Mouse (Mus musculus) heart, embryonic 13.5 days (tissue): ENCODE measurements around the gene Etnppl. TPM values are rescaled to one million over a fixed set of nuclear protein-coding genes. Genes with fewer than 3 reads are reported as not detected.

Experiments
- ATAC-seq: fragments of 200-750 bp; cut with Nextera tagmentation; 2 replicates; pipeline ENCODE4 v1.8.0; 2017; ENCODE audit warnings: moderate TSS enrichment; ENCODE audit not compliant: insufficient number of reproducible peaks, low FRiP score, low TSS enrichment; ENCODE audit errors: extremely low read depth
- H3K27ac ChIP-seq: fragments of 300-500 bp; sonication (generic); replicated peaks from 2 replicates; pipeline ENCODE4 v1.5.1; 2015; ENCODE audit warnings: moderate library complexity, mild to moderate bottlenecking, inconsistent platforms
- H3K27me3 ChIP-seq: fragments of 300-500 bp; sonication (generic); replicated peaks from 2 replicates; pipeline ENCODE4 v1.6.1; 2015; ENCODE audit warnings: mild to moderate bottlenecking, inconsistent platforms
- H3K36me3 ChIP-seq: fragments of 300-500 bp; sonication (generic); 2 replicates; pipeline ENCODE4 v1.6.1; 2015; ENCODE audit warnings: mild to moderate bottlenecking, inconsistent platforms
- H3K4me1 ChIP-seq: fragments of 300-500 bp; sonication (generic); 2 replicates; pipeline ENCODE4 v1.6.1; 2015; ENCODE audit warnings: inconsistent platforms
- H3K4me2 ChIP-seq: fragments of 300-500 bp; sonication (generic); 2 replicates; pipeline ENCODE4 v1.6.1; 2015; ENCODE audit warnings: inconsistent platforms, mild to moderate bottlenecking, moderate library complexity
- H3K4me3 ChIP-seq: fragments of 300-500 bp; sonication (generic); 2 replicates; pipeline ENCODE4 v1.5.1; 2015; ENCODE audit warnings: moderate library complexity, mild to moderate bottlenecking, inconsistent platforms
- H3K9ac ChIP-seq: fragments of 300-500 bp; sonication (generic); 2 replicates; pipeline ENCODE4 v1.6.1; 2015; ENCODE audit warnings: inconsistent platforms, mild to moderate bottlenecking, moderate library complexity
- H3K9me3 ChIP-seq: fragments of 300-500 bp; sonication (generic); 2 replicates; pipeline ENCODE4 v1.6.1; 2016; ENCODE audit warnings: inconsistent platforms
- WGBS: fragments of 180-500 bp; shearing (Covaris S2); methylation state at CpG from one replicate; pipeline ENCODE4 v1.1.7; 2015; ENCODE audit warnings: mixed read lengths; 5-methylcytosine and 5-hydroxymethylcytosine counted together
- polyA plus RNA-seq: library from polyadenylated mRNA; unstranded; fragments of >200 nt; fragmentation: Nextera tagmentation; extraction: Ambion mirVana; gene quantifications from 2 replicates; pipeline ENCODE4 v1.2.1, GENCODE M21; 2015

Etnppl gene
- polyA plus RNA-seq: not detected in 2 replicates

GRCm38 (mm10) chr3:130617439-130617898, at the start of gene Etnppl:
Gene Etnppl (plus strand): TSS chr3:130617448.
- ATAC-seq: no peak; the same call in 1 of the 2 replicates
- Histone ChIP-seq H3K36me3 (no peaks in the 10 kb centered on the region), H3K27me3 (peaks cover 37% of the 10 kb centered on the region), H3K9me3 (no peaks in the 10 kb centered on the region), H3K9ac (peak within 1 kb of the TSS; percentile 56; the same call in 1 of the 2 replicates), H3K4me2 (peak within 1 kb of the TSS; percentile 72), H3K4me1 (peaks cover 7% of the 10 kb centered on the region), H3K4me3 (peak within 1 kb of the TSS; percentile 39), H3K27ac (no peak within 1 kb of the TSS)
- WGBS: 2% methylated on average over 10 of the region's 10 CpGs

GRCm38 (mm10) chr3:130568331-130569095, 48.7 kb upstream of the Etnppl start:
- H3K4me2 ChIP-seq: no peak overlapping the region
- 75% methylated on average over 16 of the region's 16 CpGs for WGBS
- no peak overlapping the region for H3K9ac ChIP-seq
- H3K27me3 ChIP-seq: 0 out of 2 replicates have a peak, but pooled peaks cover 3% of the 10 kb centered on the region
- H3K27ac ChIP-seq: no peak overlapping the region
- no peaks in the 10 kb centered on the region for H3K36me3 ChIP-seq
- no peaks in the 10 kb centered on the region for H3K9me3 ChIP-seq
- H3K4me1 ChIP-seq: no peaks in the 10 kb centered on the region
- H3K4me3 ChIP-seq: no peak overlapping the region
- no peak for ATAC-seq

GRCm38 (mm10) chr3:130573243-130573642, 44.0 kb upstream of the Etnppl start:
- Histone ChIP-seq H3K9ac (no peak overlapping the region), H3K36me3 (no peaks in the 10 kb centered on the region), H3K4me1 (no peaks in the 10 kb centered on the region), H3K9me3 (no peaks in the 10 kb centered on the region), H3K4me3 (no peak overlapping the region), H3K27me3 (peaks cover 8% of the 10 kb centered on the region; the same call in 1 of the 2 replicates), H3K4me2 (no peak overlapping the region), H3K27ac (no peak overlapping the region)
- 69% methylated on average over 5 of the region's 5 CpGs for WGBS
- ATAC-seq: no peak

- WGBS: 18% methylated on average over 5 of the region's 5 CpGs
Observed at GRCm38 (mm10) chr3:130574652-130575051, 42.6 kb upstream of the Etnppl start.

GRCm38 (mm10) chr3:130576683-130577082, 40.6 kb upstream of the Etnppl start:
- WGBS: 58% methylated on average over 6 of the region's 6 CpGs
- Histone ChIP-seq H3K27ac (no peak overlapping the region), H3K4me3 (no peak overlapping the region), H3K4me2 (no peak overlapping the region), H3K36me3 (no peaks in the 10 kb centered on the region), H3K27me3 (peaks cover 4% of the 10 kb centered on the region; the same call in 1 of the 2 replicates), H3K9me3 (no peaks in the 10 kb centered on the region), H3K9ac (no peak overlapping the region), H3K4me1 (0 out of 2 replicates have a peak, but pooled peaks cover 8% of the 10 kb centered on the region)
- ATAC-seq: no peak

More at GRCm38 (mm10) chr3:130574652-130575051, 42.6 kb upstream of the Etnppl start:
- Histone ChIP-seq H3K4me3 (no peak overlapping the region), H3K4me1 (no peaks in the 10 kb centered on the region), H3K27ac (no peak overlapping the region), H3K36me3 (no peaks in the 10 kb centered on the region), H3K27me3 (peaks cover 8% of the 10 kb centered on the region; the same call in 1 of the 2 replicates), H3K9ac (no peak overlapping the region), H3K4me2 (0 out of 2 replicates have a peak overlapping the region, but pooled peaks have one; percentile 13), H3K9me3 (no peaks in the 10 kb centered on the region)
- no peak for ATAC-seq

GRCm38 (mm10) chr3:130579501-130579900, 37.7 kb upstream of the Etnppl start:
- Histone ChIP-seq H3K4me2 (peak overlapping the region; percentile 53), H3K4me3 (0 out of 2 replicates have a peak overlapping the region, but pooled peaks have one; percentile 2), H3K4me1 (0 out of 2 replicates have a peak, but pooled peaks cover 8% of the 10 kb centered on the region), H3K9ac (no peak overlapping the region), H3K27me3 (peaks cover 4% of the 10 kb centered on the region; the same call in 1 of the 2 replicates), H3K36me3 (no peaks in the 10 kb centered on the region), H3K9me3 (no peaks in the 10 kb centered on the region), H3K27ac (0 out of 2 replicates have a peak overlapping the region, but pooled peaks have one; percentile 0)
- WGBS: 34% methylated on average over 17 of the region's 17 CpGs
- no peak for ATAC-seq

GRCm38 (mm10) chr3:130581577-130581976, 35.7 kb upstream of the Etnppl start:
- Histone ChIP-seq H3K36me3 (no peaks in the 10 kb centered on the region), H3K4me1 (0 out of 2 replicates have a peak, but pooled peaks cover 8% of the 10 kb centered on the region), H3K9me3 (no peaks in the 10 kb centered on the region), H3K9ac (no peak overlapping the region), H3K27ac (no peak overlapping the region), H3K4me3 (no peak overlapping the region), H3K4me2 (no peak overlapping the region), H3K27me3 (no peaks in the 10 kb centered on the region)
- ATAC-seq: no peak
- WGBS: 69% methylated on average over 2 of the region's 2 CpGs

GRCm38 (mm10) chr3:130582903-130583664, 34.2 kb upstream of the Etnppl start:
- WGBS: 80% methylated on average over 13 of the region's 13 CpGs
- no peak for ATAC-seq
- Histone ChIP-seq H3K27me3 (no peaks in the 10 kb centered on the region), H3K27ac (no peak overlapping the region), H3K9me3 (no peaks in the 10 kb centered on the region), H3K4me1 (0 out of 2 replicates have a peak, but pooled peaks cover 8% of the 10 kb centered on the region), H3K36me3 (no peaks in the 10 kb centered on the region), H3K9ac (no peak overlapping the region), H3K4me3 (no peak overlapping the region), H3K4me2 (no peak overlapping the region)

GRCm38 (mm10) chr3:130584007-130584406, 33.2 kb upstream of the Etnppl start:
- ATAC-seq: no peak
- WGBS: 72% methylated on average over 7 of the region's 7 CpGs

GRCm38 (mm10) chr3:130595050-130595449, 22.2 kb upstream of the Etnppl start:
- H3K27ac ChIP-seq: no peak overlapping the region
- H3K9ac ChIP-seq: no peak overlapping the region
- no peak overlapping the region for H3K4me3 ChIP-seq
- 26% methylated on average over 8 of the region's 8 CpGs for WGBS
- H3K9me3 ChIP-seq: no peaks in the 10 kb centered on the region
- no peak for ATAC-seq
- H3K27me3 ChIP-seq: no peaks in the 10 kb centered on the region
- peak overlapping the region; percentile 45 for H3K4me2 ChIP-seq
- no peaks in the 10 kb centered on the region for H3K36me3 ChIP-seq
- peaks cover 18% of the 10 kb centered on the region for H3K4me1 ChIP-seq

More at GRCm38 (mm10) chr3:130584007-130584406, 33.2 kb upstream of the Etnppl start:
- Histone ChIP-seq H3K4me3 (no peak overlapping the region), H3K9me3 (no peaks in the 10 kb centered on the region), H3K27ac (no peak overlapping the region), H3K36me3 (no peaks in the 10 kb centered on the region), H3K9ac (no peak overlapping the region), H3K4me1 (0 out of 2 replicates have a peak, but pooled peaks cover 8% of the 10 kb centered on the region), H3K27me3 (no peaks in the 10 kb centered on the region), H3K4me2 (no peak overlapping the region)

GRCm38 (mm10) chr3:130601491-130601890, 15.8 kb upstream of the Etnppl start:
- H3K27ac ChIP-seq: no peak overlapping the region
- H3K9me3 ChIP-seq: no peaks in the 10 kb centered on the region
- ATAC-seq: no peak
- WGBS: 76% methylated on average over 10 of the region's 10 CpGs
- H3K4me1 ChIP-seq: no peaks in the 10 kb centered on the region
- no peaks in the 10 kb centered on the region for H3K36me3 ChIP-seq
- no peak overlapping the region for H3K4me3 ChIP-seq
- H3K27me3 ChIP-seq: no peaks in the 10 kb centered on the region
- no peak overlapping the region for H3K9ac ChIP-seq
- no peak overlapping the region for H3K4me2 ChIP-seq
